Mouse (Mus musculus) right cerebral cortex, adult 2 months (tissue): ENCODE measurements around the gene Nqo1.
A peak's percentile ranks its signal among the peaks of the same experiment; 100 is the strongest.

Experiments
- DNase-seq, 2 experiments: peaks; one replicate each; pipeline ENCODE4 v3.0.0; 2021 to 2022; ENCODE audit warnings: low spot score in 2 of 2

Gene Nqo1

DNA sequence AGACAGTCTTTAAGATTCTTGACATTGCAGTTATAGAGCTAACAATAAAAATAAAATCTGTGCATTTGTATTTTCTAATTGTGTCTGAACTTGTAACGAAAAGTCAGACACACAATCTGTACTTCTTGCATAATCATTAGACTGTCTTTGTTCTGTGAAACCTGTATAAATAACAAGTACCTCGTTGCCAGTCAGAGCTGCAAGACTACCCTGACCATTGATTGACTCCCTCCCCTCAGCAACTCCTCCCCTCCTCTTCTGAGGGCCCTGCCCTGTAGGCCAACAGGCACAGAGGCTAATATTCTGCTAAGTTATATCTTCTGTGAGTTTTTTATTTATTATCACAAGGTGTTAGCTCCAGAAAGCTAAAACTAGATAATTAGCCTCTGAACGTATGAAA is 2.9 kb upstream of the Nqo1 start:
- DNase-seq: no peak

DNA sequence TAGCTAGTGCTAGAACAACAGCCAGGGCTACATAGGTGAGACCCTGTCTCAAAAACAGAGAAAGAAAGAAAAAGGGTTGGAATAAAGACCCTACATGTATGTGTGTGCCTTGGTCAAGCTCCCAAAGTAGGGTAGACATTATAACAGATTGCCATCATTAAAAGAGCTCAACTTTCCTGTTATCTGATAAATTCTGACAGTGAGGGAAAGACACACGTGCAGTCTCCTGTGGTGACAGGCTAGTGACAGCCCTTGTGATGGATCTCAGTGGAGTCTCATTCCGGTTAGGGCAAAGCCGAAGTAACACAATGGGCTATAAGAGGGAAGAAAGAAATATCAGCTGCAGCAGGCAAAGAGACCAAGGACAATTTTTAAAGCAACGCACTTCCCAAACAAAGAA is 1.1 kb upstream of the Nqo1 start:
- DNase-seq: no peak

DNA sequence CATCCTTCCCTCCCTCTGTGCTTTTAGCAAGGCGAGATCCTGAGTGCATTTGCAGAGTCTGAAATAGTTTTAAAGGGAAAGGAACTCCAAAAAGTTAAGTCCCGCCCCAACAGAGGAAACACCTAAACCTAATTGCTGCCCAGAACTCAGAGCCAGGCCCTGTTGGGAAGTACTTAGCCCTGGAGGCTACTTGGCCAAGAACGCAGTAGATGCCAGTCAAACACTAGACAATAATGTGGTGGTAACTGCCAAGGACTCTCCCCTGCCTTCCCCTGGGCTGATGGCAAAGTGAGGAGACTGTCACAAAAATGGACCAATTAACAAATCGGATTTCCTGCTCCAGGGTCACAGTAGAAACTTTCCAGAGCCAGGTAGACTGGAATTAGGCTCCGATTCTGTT is 1.1 kb downstream of the Nqo1 start:
- DNase-seq: no peak

DNA sequence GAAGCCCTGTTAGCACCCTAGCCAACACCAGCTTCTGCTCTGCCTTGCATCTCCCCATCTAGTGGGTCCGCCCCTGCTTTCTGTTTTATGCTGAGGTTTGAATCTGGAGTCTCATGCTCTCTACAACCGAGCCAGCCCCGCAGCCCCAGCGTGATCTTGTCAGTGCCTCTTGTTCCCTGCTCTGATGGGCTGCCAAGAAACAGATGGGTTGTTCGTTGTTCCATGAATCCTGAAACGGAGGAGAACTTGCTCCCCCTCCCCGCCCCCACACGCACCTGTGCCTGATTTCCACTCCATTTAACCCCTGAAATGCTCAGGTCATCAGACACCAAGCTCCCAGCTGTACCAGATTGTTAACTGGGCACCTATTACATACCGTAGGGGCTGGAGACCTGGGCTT is 3.5 kb downstream of the Nqo1 start:
- DNase-seq: no peak

- no peak for DNase-seq
Observed at GRCm38 (mm10) chr8:107397665-107398064, 5.3 kb downstream of the Nqo1 start.

DNA sequence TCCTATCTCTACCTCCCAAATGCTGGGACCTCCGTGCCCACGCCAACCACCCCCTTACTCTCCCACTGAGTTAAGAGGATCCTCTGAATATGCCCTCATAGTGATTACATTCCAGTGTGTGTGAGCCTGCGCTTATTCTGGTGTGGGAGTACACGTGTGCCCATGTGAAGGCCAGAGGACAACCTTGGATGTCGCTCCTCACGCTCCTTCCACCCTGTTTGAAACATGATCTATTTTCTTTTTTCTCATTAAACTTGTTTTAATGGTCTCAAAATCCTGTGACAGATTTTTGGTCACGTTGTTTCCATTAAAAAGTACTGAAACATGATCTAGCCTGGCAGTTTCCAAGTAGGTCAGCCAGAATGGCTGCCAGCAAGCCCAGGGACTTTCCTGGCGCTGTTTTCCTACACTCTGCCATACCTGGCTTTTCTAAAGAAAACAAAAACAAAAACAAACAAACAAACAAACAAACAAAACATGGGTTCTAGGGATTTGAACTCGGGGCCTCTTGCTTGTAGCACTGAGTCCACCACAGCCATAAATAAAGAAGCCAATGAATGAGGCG is 6.8 kb downstream of the Nqo1 start:
- no peak for DNase-seq

GRCm38 (mm10) chr8:107395397-107395796 is 7.6 kb downstream of the Nqo1 start:
- no peak for DNase-seq

GRCm38 (mm10) chr8:107391136-107391516 is 11.9 kb downstream of the Nqo1 start:
- DNase-seq: no peak

GRCm38 (mm10) chr8:107390476-107391135 is 12.4 kb downstream of the Nqo1 start:
- DNase-seq: no peak

DNA sequence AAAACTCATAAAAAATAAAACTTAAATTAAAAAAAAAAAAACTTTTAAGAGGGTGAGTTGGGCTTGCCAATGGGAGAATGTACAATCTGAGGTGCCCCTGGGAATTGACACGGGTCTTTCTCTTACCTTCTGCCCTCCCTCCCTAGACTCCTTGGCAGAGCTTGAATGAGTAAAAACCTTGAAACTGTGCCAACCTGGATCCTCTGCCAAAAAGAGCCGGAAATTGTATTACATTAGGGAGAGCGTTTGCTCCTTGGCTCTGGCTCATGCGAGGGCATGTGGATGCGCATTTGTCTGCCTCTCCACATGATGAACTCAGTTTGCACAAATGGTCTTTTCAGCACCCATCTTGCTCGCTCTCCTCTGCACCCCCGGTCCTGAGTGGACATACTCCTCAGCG is 13.4 kb downstream of the Nqo1 start:
- DNase-seq: peak in 1 of 2 experiments; percentile 13

DNA sequence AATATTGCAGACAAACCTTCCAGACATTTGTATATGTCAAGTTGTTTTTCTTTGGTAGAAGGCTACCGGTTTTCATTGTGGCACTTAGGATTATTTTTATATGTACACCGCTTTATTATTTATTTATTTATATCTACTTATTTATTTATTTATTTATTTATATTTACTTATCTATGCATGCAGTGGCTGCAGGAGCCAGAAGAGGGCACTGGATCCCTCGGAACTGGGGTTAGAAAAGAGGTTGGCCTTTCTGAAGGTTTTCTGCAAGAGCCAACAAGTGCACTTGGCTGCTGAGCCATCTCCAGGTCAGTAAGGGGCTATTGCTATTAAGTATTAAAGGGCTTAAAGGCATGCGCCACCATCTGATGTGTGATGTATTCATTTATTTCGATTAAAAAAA is 15.1 kb downstream of the Nqo1 start:
- DNase-seq: no peak

DNA sequence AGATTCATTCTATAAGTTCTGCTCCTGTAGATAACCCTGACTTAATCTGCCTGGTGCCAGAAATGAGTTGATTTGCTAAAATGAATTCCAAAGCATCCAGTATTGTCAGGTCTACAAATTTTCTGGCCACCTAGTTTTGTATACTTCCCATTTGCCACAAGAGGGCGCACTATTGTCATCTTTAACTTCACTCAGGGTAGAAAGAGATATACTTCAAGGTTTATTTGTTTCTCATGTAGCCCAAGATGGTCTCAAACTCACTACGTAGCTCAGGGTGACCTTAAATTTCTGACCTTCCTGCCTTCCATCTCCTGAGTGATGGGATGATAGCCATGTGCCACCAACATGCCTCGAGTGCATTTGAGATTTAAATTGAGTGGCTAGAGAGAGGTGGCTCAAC is 16.4 kb downstream of the Nqo1 start:
- no peak for DNase-seq

DNA sequence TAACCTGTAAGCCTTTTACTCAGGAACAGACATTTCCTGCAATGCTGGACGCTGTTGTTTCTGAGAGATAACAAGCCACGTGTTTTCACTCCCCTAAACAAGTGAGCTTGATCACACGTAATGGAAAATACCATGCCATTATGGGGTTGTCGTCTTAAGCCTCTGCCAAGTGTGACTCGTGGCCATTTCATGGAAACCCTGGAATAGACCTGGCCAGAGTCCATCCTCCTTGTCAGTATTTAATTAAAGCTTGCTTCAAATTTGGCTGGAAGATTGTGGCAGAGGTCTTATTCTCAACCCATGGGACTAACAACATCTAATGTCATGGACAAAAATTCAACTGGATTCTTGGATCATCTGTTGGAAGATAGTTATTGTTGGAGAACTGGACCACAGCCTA is 16.8 kb downstream of the Nqo1 start:
- no peak for DNase-seq

GRCm38 (mm10) chr8:107385063-107385462 is 17.9 kb downstream of the Nqo1 start:
- DNase-seq: no peak

DNA sequence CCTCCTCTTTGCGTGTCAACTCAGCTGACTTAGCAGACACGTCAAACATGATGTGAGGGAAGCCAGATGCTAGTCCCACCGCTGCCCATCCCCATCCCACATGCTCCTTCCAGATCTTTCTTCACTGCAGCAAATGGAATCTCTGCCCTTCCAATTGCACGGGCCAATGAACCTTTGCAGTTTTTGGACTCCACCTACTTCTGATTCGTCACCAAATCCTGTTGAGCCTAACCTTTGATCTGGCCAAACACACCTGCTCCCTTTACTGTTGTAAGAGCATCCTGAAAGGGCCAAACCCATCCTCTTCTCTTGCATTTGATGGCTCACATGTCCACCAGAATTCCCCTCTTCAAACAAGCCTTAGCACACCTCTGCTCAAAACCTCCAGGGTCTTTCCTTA is 18.4 kb downstream of the Nqo1 start:
- no peak for DNase-seq

- DNase-seq: no peak
Observed at GRCm38 (mm10) chr8:107382898-107383297, 20.1 kb downstream of the Nqo1 start.

- DNase-seq: no peak
Observed at GRCm38 (mm10) chr8:107381666-107382065, 21.3 kb downstream of the Nqo1 start.

- no peak for DNase-seq
Observed at GRCm38 (mm10) chr8:107380734-107381133, 22.3 kb downstream of the Nqo1 start.

GRCm38 (mm10) chr8:107377346-107377745 is 25.7 kb downstream of the Nqo1 start:
- DNase-seq: no peak

GRCm38 (mm10) chr8:107370311-107370710 is 32.7 kb downstream of the Nqo1 start:
- no peak for DNase-seq
